22 mouse cellular contexts compared by ENCODE assay signal in genomic region chr14:90889738-90890137, GRCm38 (mm10).
DNase-seq lines count a peak whose midpoint lies in the region; ATAC-seq and TF ChIP-seq lines count a peak whose summit lies in the region.
"Had no signal": no experiment of that assay in that cellular context is flagged by ENCODE, and none has a peak within 500 bp of the region (broad histone marks: within the 10 kb centered on the region; RNA-seq: fewer than 3 reads in every experiment).

No protein-coding gene starts in this region.

- DNase-seq in embryo, embryonic 11 days, result peak; percentile 0
- DNase-seq in embryo, embryonic 10.5 days (ENCODE audit: low spot score), result no peak
- DNase-seq in hindbrain, postnatal 0 days (ENCODE audit: low spot score), result peak; percentile 47
- DNase-seq in hindbrain, embryonic 10.5 days (ENCODE audit: low spot score), result no peak
- peak; percentile 18 for DNase-seq in lung, postnatal 0 days (ENCODE audit: low spot score)
- no peak for DNase-seq in lung, postnatal 14 days
- peak; percentile 62 for DNase-seq in brain, embryonic 14.5 days (ENCODE audit: low read depth)
- DNase-seq: adrenal gland, postnatal 14 days; B cell, adult 2 months; cerebellum, adult 9-11 months; kidney, adult 11 months; kidney, postnatal 36 days; layer of hippocampus, adult 9-11 months; liver, postnatal 0 days; thymus, postnatal 36 days had no signal

- no peak for TF ChIP-seq EP300 in lung, postnatal 0 days (IDR thresholded peaks at IDR 0.05)

- no peaks in the 10 kb centered on the region for H3K36me3 ChIP-seq in hindbrain, postnatal 0 days (ENCODE audit: insufficient read depth, low read length)
- H3K36me3 ChIP-seq in hindbrain, embryonic 10.5 days, result no peaks in the 10 kb centered on the region
- H3K36me3 ChIP-seq in lung, postnatal 0 days (ENCODE audit: insufficient read depth, low read length), result no peaks in the 10 kb centered on the region
- H3K36me3 ChIP-seq: hindbrain, embryonic 15.5 days; limb, embryonic 15.5 days; neural tube, embryonic 13.5 days had no signal

- no peak overlapping the region for H3K4me3 ChIP-seq in hindbrain, postnatal 0 days (ENCODE audit: low read length)
- no peak overlapping the region for H3K4me3 ChIP-seq in hindbrain, embryonic 10.5 days
- no peak overlapping the region for H3K4me3 ChIP-seq in lung, postnatal 0 days (ENCODE audit: low read depth, low read length)
- H3K4me3 ChIP-seq: hindbrain, embryonic 15.5 days; limb, embryonic 15.5 days; megakaryocyte, embryonic 14.5 days; neural tube, embryonic 13.5 days had no signal

- no peaks in the 10 kb centered on the region for H3K9me3 ChIP-seq in hindbrain, postnatal 0 days (ENCODE audit: low read length)
- no peaks in the 10 kb centered on the region for H3K9me3 ChIP-seq in hindbrain, embryonic 10.5 days
- no peaks in the 10 kb centered on the region for H3K9me3 ChIP-seq in lung, postnatal 0 days (ENCODE audit: low read length)
- H3K9me3 ChIP-seq: hindbrain, embryonic 15.5 days; limb, embryonic 15.5 days; megakaryocyte, embryonic 14.5 days; neural tube, embryonic 13.5 days had no signal

- no peak overlapping the region for H3K9ac ChIP-seq in hindbrain, postnatal 0 days (replicated peaks; ENCODE audit: low read length)
- H3K9ac ChIP-seq in lung, postnatal 0 days (replicated peaks; ENCODE audit: low read depth), result no peak overlapping the region
- H3K9ac ChIP-seq: hindbrain, embryonic 15.5 days; limb, embryonic 15.5 days; liver, postnatal 0 days; neural tube, embryonic 13.5 days had no signal

- 40% methylated on average over 6 of the region's 6 CpGs for WGBS in hindbrain, postnatal 0 days
- 72% methylated on average over 6 of the region's 6 CpGs for WGBS in hindbrain, embryonic 10.5 days
- WGBS in lung, postnatal 0 days, result 48% methylated on average over 6 of the region's 6 CpGs

- no peak for TF ChIP-seq POLR2A in brain, embryonic 14.5 days (IDR thresholded peaks at IDR 0.05; ENCODE audit: borderline replicate concordance, extremely low read depth, insufficient read depth, insufficient read length, poor library complexity, severe bottlenecking)

- no peaks in the 10 kb centered on the region for H3K27me3 ChIP-seq in hindbrain, postnatal 0 days (ENCODE audit: insufficient read depth, low read length)
- H3K27me3 ChIP-seq in hindbrain, embryonic 10.5 days (ENCODE audit: insufficient read depth, poor library complexity, severe bottlenecking), result no peaks in the 10 kb centered on the region
- no peaks in the 10 kb centered on the region for H3K27me3 ChIP-seq in lung, postnatal 0 days (replicated peaks; ENCODE audit: insufficient read depth, low read length)
- H3K27me3 ChIP-seq: hindbrain, embryonic 15.5 days; limb, embryonic 15.5 days; megakaryocyte, embryonic 14.5 days; neural tube, embryonic 13.5 days; Patski had no signal

- H3K4me1 ChIP-seq in hindbrain, postnatal 0 days (ENCODE audit: insufficient read depth, low read length), result no peaks in the 10 kb centered on the region
- H3K4me1 ChIP-seq in hindbrain, embryonic 10.5 days (replicated peaks), result no peaks in the 10 kb centered on the region
- no peaks in the 10 kb centered on the region for H3K4me1 ChIP-seq in lung, postnatal 0 days (ENCODE audit: insufficient read depth, low read depth, low read length)
- H3K4me1 ChIP-seq: hindbrain, embryonic 15.5 days; limb, embryonic 15.5 days; megakaryocyte, embryonic 14.5 days; neural tube, embryonic 13.5 days had no signal

- peak overlapping the region; percentile 27; the same call in 1 of the 2 replicates for H3K4me2 ChIP-seq in hindbrain, postnatal 0 days (ENCODE audit: low read depth, low read length)
- H3K4me2 ChIP-seq in lung, postnatal 0 days (replicated peaks; ENCODE audit: low read depth, low read length), result no peak overlapping the region
- H3K4me2 ChIP-seq: heart, embryonic 11.5 days; hindbrain, embryonic 15.5 days; limb, embryonic 15.5 days; neural tube, embryonic 13.5 days had no signal

- TF ChIP-seq CTCF in hindbrain, postnatal 0 days (IDR thresholded peaks at IDR 0.05; ENCODE audit: low read depth), result no peak
- no peak for TF ChIP-seq CTCF in lung, postnatal 0 days (IDR thresholded peaks at IDR 0.05)
- no peak for TF ChIP-seq CTCF in brain, embryonic 14.5 days (IDR thresholded peaks at IDR 0.05; ENCODE audit: borderline replicate concordance, extremely low read depth, insufficient read depth, insufficient read length)

- no peak overlapping the region for H3K27ac ChIP-seq in hindbrain, postnatal 0 days
- H3K27ac ChIP-seq in hindbrain, embryonic 10.5 days, result no peak overlapping the region
- H3K27ac ChIP-seq in lung, postnatal 0 days (ENCODE audit: low read length), result no peak overlapping the region
- H3K27ac ChIP-seq: hindbrain, embryonic 15.5 days; limb, embryonic 15.5 days; neural tube, embryonic 13.5 days had no signal

- ATAC-seq in hindbrain, postnatal 0 days, result 0 out of 2 replicates have a peak, but pooled peaks have one; percentile 43
- ATAC-seq in lung, postnatal 0 days, result no peak
- ATAC-seq: activated CD4-positive, CD25-positive, alpha-beta regulatory T cell, adult 4 months; liver, postnatal 0 days; Patski had no signal

Comparison
In these comparisons a context has a peak if more than half of its experiments do, and no peak if none do; other contexts are left out.
1. DNase-seq: peak in embryo, embryonic 11 days (single experiment), hindbrain, postnatal 0 days (single experiment), lung, postnatal 0 days (single experiment) and brain, embryonic 14.5 days (single experiment); none in embryo, embryonic 10.5 days (single experiment), hindbrain, embryonic 10.5 days (single experiment) and lung, postnatal 14 days (single experiment).